Mouse (Mus musculus) CH12.LX (cell line): ENCODE data around the gene Rbm44. TPM values are rescaled to one million over a fixed set of nuclear protein-coding genes. Genes with fewer than 3 reads are reported as not detected.

Source experiments
- DNase-seq: peaks from one replicate; pipeline ENCODE4 v3.0.0-alpha.2; 2013; ENCODE audit errors: extremely low read depth
- H3K27ac ChIP-seq: 2 replicates; pipeline ENCODE4 v1.5.1; 2012; ENCODE audit warnings: low read depth, mild to moderate bottlenecking, control low read depth, moderate library complexity; ENCODE audit not compliant: insufficient read depth
- H3K27me3 ChIP-seq: replicated peaks from 2 replicates; pipeline ENCODE3; 2012; ENCODE audit warnings: inconsistent platforms
- H3K36me3 ChIP-seq, 2 experiments: replicated peaks in 1 of 2; 2 replicates each; pipeline versions ENCODE3 to v1.6.1; 2012; ENCODE audit warnings: inconsistent platforms in 1 of 2, low read length in 1 of 2, mild to moderate bottlenecking in 1 of 2, mixed read lengths in 1 of 2, moderate library complexity in 1 of 2; ENCODE audit not compliant: control insufficient read depth in 1 of 2, insufficient read depth in 1 of 2
- H3K4me1 ChIP-seq, 2 experiments: 2 replicates each; pipeline ENCODE4 v1.6.1; 2012; ENCODE audit warnings: inconsistent platforms in 1 of 2, moderate library complexity in 1 of 2; ENCODE audit not compliant: insufficient read depth in 2 of 2, control insufficient read depth in 1 of 2
- H3K4me2 ChIP-seq: 2 replicates; pipeline ENCODE4 v1.6.1; 2012; ENCODE audit warnings: low read depth, mild to moderate bottlenecking, control low read depth; ENCODE audit not compliant: poor library complexity, insufficient read depth, severe bottlenecking
- H3K4me3 ChIP-seq, 3 experiments: fragments of 150-350 bp in 1 of 3; sonication (generic) in 1 of 3; replicated peaks in 1 of 3; 2 replicates each; pipeline versions ENCODE3 to v1.5.1; 2011 to 2012; ENCODE audit warnings: low read depth in 2 of 3, low read length in 2 of 3, mild to moderate bottlenecking in 2 of 3, moderate library complexity in 2 of 3, control low read depth in 1 of 3, improper control_type of control experiment in 1 of 3, inconsistent platforms in 1 of 3, mixed read lengths in 1 of 3; ENCODE audit not compliant: poor library complexity in 1 of 3
- H3K79me2 ChIP-seq: replicated peaks from 2 replicates; pipeline ENCODE4 v1.6.1; 2012; ENCODE audit warnings: mild to moderate bottlenecking, moderate library complexity; ENCODE audit not compliant: control insufficient read depth, poor library complexity, insufficient read depth, severe bottlenecking; ENCODE audit errors: extremely low read depth
- H3K9ac ChIP-seq: 2 replicates; pipeline ENCODE4 v1.6.1; 2012; ENCODE audit warnings: low read depth, mild to moderate bottlenecking, control low read depth, moderate library complexity; ENCODE audit not compliant: insufficient read depth
- H3K9me3 ChIP-seq: replicated peaks from 2 replicates; pipeline ENCODE3; 2012; ENCODE audit warnings: low read length, inconsistent platforms, mixed read lengths
- BHLHE40 ChIP-seq: IDR thresholded peaks from 2 replicates; pipeline ENCODE4 v1.6.1; 2011; ENCODE audit warnings: mild to moderate bottlenecking, low read depth, low read length, improper control_type of control experiment
- CHD1 ChIP-seq: IDR thresholded peaks from 2 replicates; pipeline ENCODE4 v1.6.1; 2012; ENCODE audit warnings: low read depth, low read length, improper control_type of control experiment, inconsistent platforms
- CHD2 ChIP-seq: IDR thresholded peaks from 2 replicates; pipeline ENCODE4 v1.6.1; 2011; ENCODE audit warnings: low read length, improper control_type of control experiment
- HCFC1 ChIP-seq: IDR thresholded peaks from 2 replicates; pipeline ENCODE4 v1.6.1; 2012; ENCODE audit warnings: low read depth, mild to moderate bottlenecking, inconsistent platforms, low read length, improper control_type of control experiment
- IRF4 ChIP-seq: IDR thresholded peaks from 2 replicates; pipeline ENCODE4 v1.6.1; 2014; ENCODE audit warnings: low read depth, mild to moderate bottlenecking, inconsistent platforms, low read length, improper control_type of control experiment
- JUND ChIP-seq: conservative IDR thresholded peaks from 2 replicates; pipeline ENCODE4 v1.6.1; 2011; ENCODE audit warnings: low read depth, low read length, improper control_type of control experiment
- KAT2A ChIP-seq: IDR thresholded peaks from 2 replicates; pipeline ENCODE4 v1.6.1; 2012; ENCODE audit warnings: low read length, improper control_type of control experiment, inconsistent platforms; ENCODE audit not compliant: insufficient replicate concordance
- MAZ ChIP-seq: IDR thresholded peaks from 2 replicates; pipeline ENCODE4 v1.6.1; 2012; ENCODE audit warnings: low read depth, mild to moderate bottlenecking, inconsistent platforms, low read length, improper control_type of control experiment, moderate library complexity
- MEF2A ChIP-seq: IDR thresholded peaks from 2 replicates; pipeline ENCODE4 v1.6.1; 2014; ENCODE audit warnings: low read depth, mild to moderate bottlenecking, inconsistent platforms, low read length, improper control_type of control experiment, borderline replicate concordance
- MXI1 ChIP-seq: IDR thresholded peaks from 2 replicates; pipeline ENCODE4 v1.6.1; 2011; ENCODE audit warnings: mild to moderate bottlenecking, low read depth, low read length, improper control_type of control experiment
- NRF1 ChIP-seq: IDR thresholded peaks from 2 replicates; pipeline ENCODE4 v1.6.1; 2014; ENCODE audit warnings: low read depth, mild to moderate bottlenecking, inconsistent platforms, low read length, improper control_type of control experiment, moderate library complexity
- PAX5 ChIP-seq: IDR thresholded peaks from 2 replicates; pipeline ENCODE4 v1.6.1; 2012; ENCODE audit warnings: low read length, inconsistent platforms, mixed read lengths
- POLR2AphosphoS2 ChIP-seq: IDR thresholded peaks from 2 replicates; pipeline ENCODE4 v1.6.1; 2011; ENCODE audit warnings: low read depth, low read length, improper control_type of control experiment
- USF2 ChIP-seq: conservative IDR thresholded peaks from 2 replicates; pipeline ENCODE4 v1.6.1; 2011; ENCODE audit warnings: low read depth, low read length, improper control_type of control experiment
- ZMIZ1 ChIP-seq: IDR thresholded peaks from 2 replicates; pipeline ENCODE4 v1.6.1; 2012; ENCODE audit warnings: low read depth, mild to moderate bottlenecking, inconsistent platforms, low read length, improper control_type of control experiment
- ZNF384 ChIP-seq: IDR thresholded peaks from 2 replicates; pipeline ENCODE4 v1.6.1; 2012; ENCODE audit warnings: low read depth, low read length, improper control_type of control experiment, inconsistent platforms
- dilution Hi-C: fragments of 300-500 bp; cut with MboI; formaldehyde crosslinking; loops from 2 replicates; pipeline ENCODE4 v1.14.3; 2020; ENCODE audit warnings: low sequenced_read_pairs; ENCODE audit not compliant: extremely low pct_unique_long_range_greater_than_20kb, extremely low pct_ligation_motif_present
- in situ Hi-C: fragments of 300-500 bp; cut with MboI; formaldehyde crosslinking; loops from 3 replicates; pipeline ENCODE4 v1.14.3; 2019; ENCODE audit warnings: low sequenced_read_pairs, low pct_ligation_motif_present, low pct_unique_long_range_greater_than_20kb, mixed read lengths
- polyA plus RNA-seq: library from polyadenylated mRNA; unstranded; fragments of >175 nt; gene quantifications from 2 replicates; pipeline ENCODE4 v1.2.1, GENCODE M21; 2012; ENCODE audit warnings: low read depth; ENCODE audit not compliant: insufficient read length
- total RNA-seq, 2 experiments: library from RNA; depleted of rRNA; stranded (reverse); fragments of 300-350 nt in 1 of 2; fragments of >200 nt in 1 of 2; gene quantifications; 2 replicates each; pipeline ENCODE4 v1.2.3; 2012 to 2014

Rbm44 gene
- total and polyA plus RNA-seq, 3 experiments, result 0.23 to 0.44 TPM; not detected in 1

GRCm38 (mm10) chr1:91183305-91183704 is 38.4 kb downstream of the Rbm44 start:
- TF ChIP-seq MXI1 (no peak), JUND (no peak), ZMIZ1 (no peak), BHLHE40 (no peak), MAZ (no peak), ZNF384 (no peak), POLR2AphosphoS2 (no peak)
- Histone ChIP-seq H3K9me3 (peaks cover 3% of the 10 kb centered on the region), H3K9ac (no peak overlapping the region), H3K27me3 (peaks cover 2% of the 10 kb centered on the region), H3K4me2 (no peak overlapping the region), H3K4me3 (no peak overlapping the region), H3K79me2 (no peaks in the 10 kb centered on the region), H3K4me1 (peaks cover 8 to 14% of the 10 kb centered on the region in 2 experiments), H3K27ac (no peak overlapping the region), H3K36me3 (no peaks in the 10 kb centered on the region)
- DNase-seq, result no peak
- dilution Hi-C loops (no loop called here), in situ Hi-C loops (loop anchor here (5.0 to 10.0 kb wide), 2 partner anchors 34 to 61 kb away; no protein-coding TSS in a partner anchor)

- TF ChIP-seq MEF2A, result no peak
- no peak for TF ChIP-seq KAT2A
- no peak for TF ChIP-seq PAX5
- TF ChIP-seq CHD1, result no peak
- TF ChIP-seq IRF4, result no peak
- TF ChIP-seq NRF1, result no peak
- no peak for TF ChIP-seq ZMIZ1
- TF ChIP-seq HCFC1, result no peak
- no peak for TF ChIP-seq USF2
- no peak for TF ChIP-seq MAZ
- TF ChIP-seq CHD2, result no peak
- Histone ChIP-seq H3K4me2 (no peak overlapping the region), H3K27ac (no peak overlapping the region), H3K27me3 (peaks cover 2% of the 10 kb centered on the region), H3K9me3 (peaks cover 3% of the 10 kb centered on the region), H3K4me3 (no peak overlapping the region), H3K36me3 (no peaks in the 10 kb centered on the region), H3K79me2 (no peaks in the 10 kb centered on the region), H3K9ac (no peak overlapping the region), H3K4me1 (peaks cover 8 to 23% of the 10 kb centered on the region in 2 experiments)
- dilution Hi-C loops (no loop called here), in situ Hi-C loops (loop anchor here (10.0 kb wide), 1 partner anchor 58 kb away; no protein-coding TSS in a partner anchor)
- DNase-seq, result no peak
These were observed 41.8 kb downstream of the Rbm44 start for GRCm38 (mm10) chr1:91186677-91187076.
